Mouse (Mus musculus) midbrain, embryonic 10.5 days (tissue): ENCODE measurements around the gene Rnf19b. TPM values are rescaled to one million over a fixed set of nuclear protein-coding genes. Genes with fewer than 3 reads are reported as not detected.
A peak's percentile ranks its signal among the peaks of the same experiment; 100 is the strongest.

Experiments used
- DNase-seq: peaks from one replicate; pipeline ENCODE4 v3.0.0-alpha.2; 2017; ENCODE audit warnings: low spot score
- H3K27ac ChIP-seq: fragments of 300-500 bp; sonication (generic); replicated peaks from 2 replicates; pipeline ENCODE4 v1.5.1; 2016; ENCODE audit warnings: mild to moderate bottlenecking
- H3K27me3 ChIP-seq: fragments of 300-500 bp; sonication (generic); 2 replicates; pipeline ENCODE4 v1.6.1; 2016; ENCODE audit warnings: low read depth, mild to moderate bottlenecking; ENCODE audit not compliant: poor library complexity, severe bottlenecking
- H3K36me3 ChIP-seq: fragments of 300-500 bp; sonication (generic); 2 replicates; pipeline ENCODE4 v1.6.1; 2016; ENCODE audit warnings: mild to moderate bottlenecking, moderate library complexity
- H3K4me1 ChIP-seq: fragments of 300-500 bp; sonication (generic); 2 replicates; pipeline ENCODE4 v1.6.1; 2016
- H3K4me3 ChIP-seq: fragments of 300-500 bp; sonication (generic); 2 replicates; pipeline ENCODE4 v1.5.1; 2016; ENCODE audit warnings: mild to moderate bottlenecking, moderate library complexity
- H3K9me3 ChIP-seq: fragments of 300-500 bp; sonication (generic); replicated peaks from 2 replicates; pipeline ENCODE4 v1.6.1; 2016; ENCODE audit warnings: mild to moderate bottlenecking
- WGBS: fragments of 180-500 bp; shearing (Covaris S2); methylation state at CpG from one replicate; pipeline ENCODE4 v1.1.7; 2016; 5-methylcytosine and 5-hydroxymethylcytosine counted together
- polyA plus RNA-seq: library from polyadenylated mRNA; unstranded; fragments of >200 nt; fragmentation: Nextera tagmentation; extraction: Ambion mirVana; gene quantifications from 2 replicates; pipeline ENCODE4 v1.2.1, GENCODE M21; 2016

Rnf19b gene
- polyA plus RNA-seq, 1 experiment from 2014 or later, result 7.1 TPM

DNA sequence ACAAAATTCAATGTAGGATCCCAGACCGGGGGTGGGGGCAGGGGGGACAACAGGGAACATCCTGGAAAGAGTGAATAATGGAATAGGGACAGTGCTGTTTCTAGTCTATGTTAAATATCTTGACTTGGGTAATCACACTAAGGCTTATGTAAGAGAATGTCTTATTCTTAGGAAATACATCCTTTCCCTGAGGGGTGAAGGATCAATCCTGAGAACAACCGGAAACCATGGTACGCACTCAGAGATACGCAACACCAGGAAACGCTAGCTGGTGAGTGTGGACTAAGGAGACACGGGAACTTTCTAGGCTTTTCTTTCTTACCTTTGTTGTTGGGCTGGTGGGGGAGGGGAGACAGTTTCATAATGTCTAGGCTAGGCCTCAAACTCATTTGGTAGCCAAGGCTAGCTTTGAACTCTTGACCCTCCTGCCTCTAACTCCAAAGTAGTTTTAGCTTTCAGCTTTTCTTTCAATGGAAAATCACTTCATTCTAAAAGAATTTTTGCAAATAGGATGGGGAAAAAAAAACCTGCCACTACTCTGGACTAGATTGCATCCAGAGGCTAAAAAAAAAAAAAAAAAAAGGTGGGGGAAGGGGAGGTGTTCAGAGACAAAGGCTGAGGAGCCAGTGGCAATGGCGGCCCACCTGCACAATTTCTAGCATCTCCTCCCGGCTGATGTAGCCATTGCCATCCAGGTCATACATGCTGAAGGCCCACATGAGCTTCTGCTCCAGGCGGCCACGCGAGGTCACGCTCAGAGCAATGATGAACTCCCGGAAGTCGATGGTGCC lies 59.8 kb downstream of the Rnf19b start:
- Histone ChIP-seq H3K9me3 (no peaks in the 10 kb centered on the region), H3K4me1 (peaks cover 32% of the 10 kb centered on the region), H3K4me3 (no peak overlapping the region), H3K36me3 (no peaks in the 10 kb centered on the region), H3K27me3 (peaks cover 82% of the 10 kb centered on the region), H3K27ac (no peak overlapping the region)
- DNase-seq, result no peak
- 83% methylated on average over 14 of the region's 14 CpGs for WGBS

DNA sequence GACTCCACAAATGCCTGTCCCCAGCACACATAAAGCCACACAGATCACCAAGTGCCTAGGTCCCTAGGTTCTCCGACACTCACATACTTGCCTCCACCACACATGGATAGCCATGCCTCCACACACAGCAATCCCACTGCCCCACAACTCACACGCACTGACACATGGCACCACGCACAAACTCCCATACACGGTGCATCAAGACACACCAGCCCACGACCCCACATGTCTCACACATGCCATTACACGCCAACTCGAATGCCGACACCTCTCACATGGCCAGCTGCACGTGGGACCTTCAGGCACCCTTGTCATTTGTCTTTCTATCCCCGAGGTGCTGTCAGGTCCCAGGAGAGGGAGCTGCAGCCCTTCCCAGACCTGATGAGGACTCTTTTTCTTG lies 61.6 kb downstream of the Rnf19b start:
- H3K4me1 ChIP-seq, result peaks cover 26% of the 10 kb centered on the region
- H3K9me3 ChIP-seq, result no peaks in the 10 kb centered on the region

DNA sequence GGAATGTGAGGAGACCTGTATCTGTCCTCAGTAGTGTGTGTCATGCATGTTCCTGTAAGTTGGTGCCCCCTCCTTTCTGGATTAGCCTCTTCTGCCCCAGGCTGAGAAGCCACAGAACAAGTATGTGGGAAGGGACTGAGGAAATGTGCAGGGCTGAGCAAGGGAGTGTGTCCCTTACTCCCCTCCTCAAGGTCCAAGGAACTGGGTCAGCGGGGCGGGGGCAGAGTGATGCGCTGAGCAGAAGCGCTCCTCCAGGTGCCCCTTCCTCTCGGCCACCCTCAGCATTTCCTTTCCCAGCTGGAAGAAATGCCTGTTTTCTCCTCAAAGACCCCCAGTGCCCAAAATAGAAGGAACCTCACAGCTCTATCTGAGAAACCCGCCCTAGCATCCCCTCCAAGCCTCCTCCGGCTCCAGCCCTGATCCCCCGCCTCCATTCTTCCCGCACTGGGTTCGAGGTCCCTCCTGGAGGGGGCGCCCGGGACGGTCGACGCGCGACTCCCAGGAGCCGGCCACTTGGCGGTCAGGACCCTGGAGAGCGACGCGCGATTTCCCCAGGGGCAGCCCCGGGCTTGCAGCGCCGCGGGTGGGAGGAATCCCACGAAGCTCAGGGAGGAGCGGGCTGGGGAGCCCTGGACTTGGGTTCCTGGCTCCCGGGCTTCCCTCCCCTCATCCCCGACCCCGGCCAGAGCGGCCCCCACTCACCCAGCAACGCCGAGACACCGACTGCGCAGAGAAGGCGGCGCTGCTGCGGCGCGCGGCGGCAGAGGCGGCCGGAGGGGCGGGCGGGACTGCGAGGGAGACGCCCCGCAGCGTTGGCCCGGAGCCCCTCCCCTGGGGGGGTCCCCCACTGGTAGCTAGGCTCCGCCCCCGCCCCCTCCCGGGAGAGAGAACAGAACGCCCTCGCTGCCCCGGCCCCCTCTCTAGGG lies 62.7 kb downstream of the Rnf19b start:
- 1% methylated on average over 53 of the region's 59 CpGs for WGBS
- Histone ChIP-seq H3K4me1 (peaks cover 30% of the 10 kb centered on the region), H3K27me3 (peaks cover 86% of the 10 kb centered on the region), H3K9me3 (no peaks in the 10 kb centered on the region), H3K36me3 (no peaks in the 10 kb centered on the region), H3K4me3 (peak overlapping the region; percentile 59), H3K27ac (peak overlapping the region; percentile 52)
- peak; percentile 74 for DNase-seq

More for the DNA sequence above, 61.6 kb downstream of the Rnf19b start:
- Histone ChIP-seq H3K27ac (no peak overlapping the region), H3K27me3 (peaks cover 84% of the 10 kb centered on the region), H3K36me3 (no peaks in the 10 kb centered on the region), H3K4me3 (no peak overlapping the region)
- no peak for DNase-seq
- WGBS, result 80% methylated on average over 10 of the region's 10 CpGs

DNA sequence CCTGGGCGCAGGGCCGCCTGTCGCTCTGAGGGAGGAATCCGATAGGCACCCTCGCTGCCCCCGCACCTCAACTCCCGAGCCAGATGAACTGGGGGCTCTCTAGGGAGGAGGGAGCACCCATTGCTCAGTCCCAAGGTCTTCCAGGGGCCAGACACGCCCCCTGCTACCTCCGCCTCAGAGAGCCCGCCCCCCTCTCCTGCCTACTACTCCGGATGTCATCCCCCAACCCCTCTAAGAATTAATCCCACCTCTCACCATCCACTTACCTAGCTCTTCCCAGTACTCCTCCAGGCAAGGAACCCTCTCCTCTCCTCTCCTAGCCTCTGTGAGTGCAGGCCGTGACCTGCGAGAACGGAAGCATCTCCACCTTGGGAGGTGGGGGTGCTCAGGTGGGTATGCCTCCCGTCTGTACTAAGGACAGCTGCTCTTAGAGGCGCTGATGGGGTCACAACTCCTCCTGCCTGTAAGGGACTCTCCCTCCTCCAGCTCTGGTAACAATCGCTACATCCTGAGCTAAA lies 63.6 kb downstream of the Rnf19b start, which contains the start of gene Hpca:
Gene Hpca, minus strand, starts transcription at position 468 of the 518 bp plus-strand sequence.
- peak within 1 kb of the TSS; percentile 52 for H3K27ac ChIP-seq
- peaks cover 37% of the 10 kb centered on the region for H3K4me1 ChIP-seq
- no peaks in the 10 kb centered on the region for H3K36me3 ChIP-seq
- H3K9me3 ChIP-seq, result no peaks in the 10 kb centered on the region
- 2% methylated on average over 17 of the region's 17 CpGs for WGBS
- peaks cover 93% of the 10 kb centered on the region for H3K27me3 ChIP-seq
- no peak for DNase-seq
- peak within 1 kb of the TSS; percentile 59 for H3K4me3 ChIP-seq

DNA sequence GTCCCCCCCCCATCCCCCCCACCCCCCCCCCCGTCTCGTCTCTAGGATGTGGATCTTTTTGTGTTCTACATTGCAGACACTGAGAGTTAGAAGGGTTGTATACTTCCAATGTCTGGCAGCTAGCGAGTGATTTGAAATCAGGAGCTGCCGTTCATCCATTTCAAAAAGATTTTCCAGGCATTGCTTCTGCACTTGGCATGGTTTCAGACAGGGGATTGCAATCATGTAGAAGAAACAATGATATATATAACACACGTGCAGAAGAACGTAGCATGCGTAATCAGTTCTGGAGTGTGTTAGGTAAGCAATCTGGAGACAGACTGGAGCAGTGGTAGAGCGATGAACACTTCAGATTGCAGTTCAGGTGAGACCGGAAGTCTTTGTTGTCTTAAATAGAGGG lies 64.0 kb downstream of the Rnf19b start:
- Histone ChIP-seq H3K36me3 (no peaks in the 10 kb centered on the region), H3K27me3 (peaks cover 90% of the 10 kb centered on the region), H3K9me3 (no peaks in the 10 kb centered on the region), H3K27ac (no peak overlapping the region), H3K4me1 (peaks cover 37% of the 10 kb centered on the region), H3K4me3 (peak overlapping the region; percentile 59; the same call in 1 of the 2 replicates)
- WGBS, result 42% methylated on average over 9 of the region's 9 CpGs
- no peak for DNase-seq

DNA sequence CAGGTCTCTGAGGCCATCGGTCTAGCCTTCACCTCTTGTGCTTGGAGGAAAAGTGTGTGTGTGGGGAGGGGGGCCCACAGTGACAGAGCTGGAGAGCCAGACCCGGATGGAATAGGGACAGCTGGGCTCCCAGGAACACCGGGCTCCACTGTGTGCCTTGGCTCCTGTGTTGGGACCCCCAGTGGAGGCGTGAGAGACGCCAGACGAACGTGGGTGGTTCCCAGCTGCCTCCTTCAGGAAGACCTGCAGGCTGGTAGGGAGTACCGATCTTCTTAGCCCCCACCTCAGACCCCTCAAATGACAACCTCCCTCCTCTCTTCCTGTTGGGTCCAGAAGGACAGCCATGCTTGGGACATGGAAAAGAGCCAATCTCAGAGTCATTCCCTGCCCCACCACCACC lies 64.6 kb downstream of the Rnf19b start:
- peaks cover 37% of the 10 kb centered on the region for H3K4me1 ChIP-seq
- no peak for DNase-seq
- H3K36me3 ChIP-seq, result no peaks in the 10 kb centered on the region
- no peak overlapping the region for H3K4me3 ChIP-seq
- 47% methylated on average over 8 of the region's 8 CpGs for WGBS
- H3K27me3 ChIP-seq, result peaks cover 86% of the 10 kb centered on the region
- H3K9me3 ChIP-seq, result no peaks in the 10 kb centered on the region
- H3K27ac ChIP-seq, result no peak overlapping the region

DNA sequence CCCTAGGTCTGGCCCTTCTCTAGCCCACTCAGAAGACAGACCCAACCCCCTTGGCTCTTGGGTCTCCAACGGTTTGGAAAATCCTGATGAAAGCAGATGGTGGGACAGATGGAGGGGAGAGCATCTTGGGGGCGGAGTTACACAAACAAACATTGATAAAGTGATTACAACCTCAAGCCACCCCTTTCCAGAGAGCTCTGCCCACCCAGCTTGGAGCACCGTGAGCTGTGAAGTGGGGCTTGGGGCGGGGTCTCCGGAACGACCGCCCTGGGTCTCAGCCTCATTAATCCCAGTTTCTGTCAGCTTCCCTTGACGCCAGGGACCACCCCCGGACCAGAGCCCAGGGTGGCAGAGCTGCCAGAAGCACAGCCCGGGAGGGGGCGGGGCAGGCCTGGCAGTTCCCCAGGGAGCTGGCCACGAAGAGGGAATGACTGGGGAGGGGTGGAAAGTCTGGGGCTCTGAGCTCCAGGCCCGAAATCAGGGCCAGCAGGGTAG lies 66.6 kb downstream of the Rnf19b start:
- no peaks in the 10 kb centered on the region for H3K36me3 ChIP-seq
- no peak for DNase-seq
- 6% methylated on average over 13 of the region's 13 CpGs for WGBS
- peaks cover 82% of the 10 kb centered on the region for H3K27me3 ChIP-seq
- H3K27ac ChIP-seq, result peak overlapping the region; percentile 20; the same call in 1 of the 2 replicates
- peak overlapping the region; percentile 47 for H3K4me3 ChIP-seq
- H3K4me1 ChIP-seq, result peaks cover 52% of the 10 kb centered on the region
- no peaks in the 10 kb centered on the region for H3K9me3 ChIP-seq

DNA sequence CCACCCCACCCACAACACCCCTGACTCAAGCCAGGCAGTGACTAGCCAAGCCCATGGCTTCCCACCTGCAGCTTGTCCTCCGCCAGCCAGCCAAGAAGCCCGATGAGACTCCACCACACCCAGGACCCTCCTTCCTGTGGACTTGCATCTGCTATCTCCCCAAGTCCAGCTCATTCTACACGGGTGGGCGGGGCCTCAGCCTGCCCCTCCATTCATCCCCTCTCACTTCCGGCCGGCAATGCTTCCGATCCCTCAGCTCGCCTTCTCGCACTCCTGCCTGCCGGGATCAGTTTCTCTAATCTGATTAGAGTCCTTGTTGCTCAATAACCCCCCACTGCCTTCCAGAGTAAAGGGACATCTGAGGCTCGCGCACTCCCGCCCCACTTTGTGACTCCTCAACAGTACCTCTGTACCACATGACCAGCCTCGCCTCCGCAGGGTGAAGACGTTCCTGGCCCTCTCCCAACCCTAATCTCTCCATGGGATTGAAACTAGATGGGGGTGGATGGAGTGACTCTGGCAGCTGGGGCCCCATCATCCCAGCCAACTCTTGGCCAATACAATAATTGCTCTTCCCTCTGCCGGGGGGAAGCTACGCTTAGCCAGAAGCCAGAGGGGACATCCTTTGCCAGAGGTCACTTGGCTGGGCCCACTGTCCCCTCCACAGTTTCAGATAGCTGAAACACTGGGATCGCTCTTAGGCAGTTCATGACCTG lies 67.8 kb downstream of the Rnf19b start:
- peaks cover 77% of the 10 kb centered on the region for H3K27me3 ChIP-seq
- 14% methylated on average over 19 of the region's 19 CpGs for WGBS
- no peak for DNase-seq
- peaks cover 59% of the 10 kb centered on the region for H3K4me1 ChIP-seq
- H3K9me3 ChIP-seq, result no peaks in the 10 kb centered on the region
- H3K4me3 ChIP-seq, result peak overlapping the region; percentile 47
- H3K36me3 ChIP-seq, result no peaks in the 10 kb centered on the region
- peak overlapping the region; percentile 42; the same call in 1 of the 2 replicates for H3K27ac ChIP-seq

DNA sequence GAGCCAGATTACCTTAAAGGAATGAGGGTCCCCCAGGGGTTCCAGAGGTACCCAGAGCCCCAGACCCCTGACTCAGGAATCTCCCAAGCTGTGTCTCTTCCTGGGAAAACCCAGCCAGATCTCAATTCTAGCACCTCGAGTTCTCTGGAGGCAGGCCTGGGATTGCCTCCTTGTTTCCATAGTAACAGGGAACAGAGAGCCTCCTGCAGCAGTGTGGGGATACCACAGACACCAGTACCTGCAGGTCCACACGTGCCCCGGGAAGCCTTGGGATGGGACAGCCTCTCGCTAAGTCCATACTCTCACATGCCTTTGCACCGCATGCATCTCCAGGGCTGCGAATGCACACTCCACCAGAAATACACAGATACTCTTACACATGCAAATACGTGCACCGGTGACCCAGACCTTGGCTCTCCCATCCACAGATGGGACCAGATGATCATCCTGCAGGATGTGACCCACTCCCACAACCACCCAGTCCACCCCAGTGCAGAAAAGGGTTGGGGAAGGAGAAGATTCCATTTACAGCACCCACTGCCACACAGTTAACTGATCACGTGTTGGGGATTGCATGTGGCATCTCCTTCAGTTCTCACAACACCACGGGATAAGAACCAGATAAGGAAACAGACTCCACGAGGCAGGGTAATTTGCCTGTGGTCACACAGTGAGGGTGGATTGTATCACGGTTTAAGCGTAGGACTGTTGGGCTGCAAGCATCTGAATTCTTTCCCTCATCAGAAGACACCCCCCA lies 70.7 kb downstream of the Rnf19b start:
- Histone ChIP-seq H3K36me3 (no peaks in the 10 kb centered on the region), H3K27ac (no peak overlapping the region), H3K4me3 (no peak overlapping the region), H3K4me1 (peaks cover 53% of the 10 kb centered on the region), H3K9me3 (no peaks in the 10 kb centered on the region), H3K27me3 (peaks cover 71% of the 10 kb centered on the region)
- DNase-seq, result no peak
- 66% methylated on average over 13 of the region's 13 CpGs for WGBS

DNA sequence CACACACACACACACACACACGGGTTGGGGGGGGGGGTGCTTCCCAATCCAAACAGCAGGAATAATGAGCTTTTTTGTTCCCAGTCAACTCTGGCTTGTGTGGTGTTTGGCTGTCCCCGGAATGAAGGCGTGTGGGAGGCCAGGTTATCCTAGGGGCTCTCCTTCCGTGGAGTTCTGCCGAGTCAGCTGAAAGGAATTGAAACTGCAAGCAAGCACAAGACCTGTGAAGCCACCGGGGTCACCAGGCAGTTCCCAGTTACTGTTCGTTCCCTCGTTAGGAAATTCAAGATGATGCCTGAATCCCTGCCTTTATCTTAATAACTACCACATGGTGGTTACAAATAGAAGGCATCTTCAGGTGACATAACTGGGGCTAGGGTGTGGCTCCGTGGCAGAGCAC lies 71.3 kb downstream of the Rnf19b start:
- Histone ChIP-seq H3K27ac (no peak overlapping the region), H3K27me3 (peaks cover 68% of the 10 kb centered on the region), H3K9me3 (no peaks in the 10 kb centered on the region), H3K4me3 (no peak overlapping the region), H3K36me3 (no peaks in the 10 kb centered on the region), H3K4me1 (peaks cover 52% of the 10 kb centered on the region)
- no peak for DNase-seq
- 60% methylated on average over 9 of the region's 9 CpGs for WGBS

DNA sequence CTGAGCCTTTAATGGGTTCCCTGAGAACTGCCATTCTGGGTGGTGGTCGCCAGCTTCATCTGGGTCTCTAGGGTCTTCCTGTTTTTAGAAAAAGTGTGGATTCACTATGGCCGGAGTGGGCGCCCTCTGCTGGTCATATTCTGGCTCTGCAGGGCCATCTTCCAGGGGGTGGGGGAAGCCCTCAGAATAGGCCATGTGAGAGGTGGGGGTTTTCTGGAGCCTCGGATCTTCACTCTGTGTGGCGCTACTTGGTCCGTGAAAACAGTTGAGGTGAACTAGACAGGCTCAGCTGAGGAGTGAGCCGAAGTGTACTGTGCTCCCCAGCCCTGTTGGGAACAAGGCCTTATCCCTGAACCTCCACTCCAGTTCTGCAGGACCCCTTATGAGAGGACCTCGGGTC lies 72.1 kb downstream of the Rnf19b start:
- no peaks in the 10 kb centered on the region for H3K36me3 ChIP-seq
- 2% methylated on average over 8 of the region's 8 CpGs for WGBS
- H3K4me3 ChIP-seq, result peak overlapping the region; percentile 30
- 0 out of 2 replicates have a peak overlapping the region, but pooled peaks have one; percentile 28 for H3K27ac ChIP-seq
- DNase-seq, result peak; percentile 75
- no peaks in the 10 kb centered on the region for H3K9me3 ChIP-seq
- peaks cover 68% of the 10 kb centered on the region for H3K27me3 ChIP-seq
- peaks cover 52% of the 10 kb centered on the region for H3K4me1 ChIP-seq
